Mouse (Mus musculus): ENCODE data around the gene Trf. TPM values are rescaled to one million over a fixed set of nuclear protein-coding genes. Genes with fewer than 3 reads are reported as not detected.
A peak's percentile ranks its signal among the peaks of the same experiment; 100 is the strongest.

Gene Trf
- polyA plus RNA-seq, 1 experiment = 14.8 TPM

DNA sequence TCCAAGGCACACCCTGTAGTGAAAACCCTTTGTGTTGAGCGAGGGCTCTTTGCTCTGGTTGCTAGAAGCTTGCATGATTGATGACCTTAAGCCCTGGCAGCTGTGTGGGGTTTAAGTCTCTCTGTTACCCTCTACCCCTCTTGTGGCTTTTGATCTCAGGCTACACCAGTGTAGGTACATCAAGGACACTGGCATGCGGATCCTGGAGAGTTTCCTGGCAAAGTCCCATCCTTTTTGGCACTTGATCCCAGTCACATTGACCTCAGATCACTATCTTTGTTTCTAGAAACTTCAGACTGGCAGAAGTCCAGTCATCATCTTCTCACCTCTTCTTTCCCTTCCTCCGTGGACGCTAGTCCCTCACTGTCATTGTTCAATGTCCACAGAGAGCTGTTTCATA is 18.4 kb upstream of the Trf start:
- H3K4me1 ChIP-seq (ENCODE audit: control insufficient read depth, insufficient read depth, low read length) = no peaks in the 10 kb centered on the region
- TF ChIP-seq CTCF (IDR thresholded peaks at IDR 0.05; ENCODE audit: control insufficient read depth, insufficient read depth, insufficient replicate concordance, low read depth, low read length) (no peak), POLR2A (IDR thresholded peaks at IDR 0.05; ENCODE audit: control insufficient read depth, low read depth, low read length) (no peak)
- no peak overlapping the region for H3K4me3 ChIP-seq (ENCODE audit: control insufficient read depth, low read depth, low read length)
- H3K27me3 ChIP-seq (ENCODE audit: control insufficient read depth, insufficient read depth, low read length) = no peaks in the 10 kb centered on the region
- no peak overlapping the region for H3K27ac ChIP-seq (ENCODE audit: control insufficient read depth, insufficient read depth, low read depth, low read length)
- no peaks in the 10 kb centered on the region for H3K36me3 ChIP-seq (ENCODE audit: control insufficient read depth, insufficient read depth, low read length)

DNA sequence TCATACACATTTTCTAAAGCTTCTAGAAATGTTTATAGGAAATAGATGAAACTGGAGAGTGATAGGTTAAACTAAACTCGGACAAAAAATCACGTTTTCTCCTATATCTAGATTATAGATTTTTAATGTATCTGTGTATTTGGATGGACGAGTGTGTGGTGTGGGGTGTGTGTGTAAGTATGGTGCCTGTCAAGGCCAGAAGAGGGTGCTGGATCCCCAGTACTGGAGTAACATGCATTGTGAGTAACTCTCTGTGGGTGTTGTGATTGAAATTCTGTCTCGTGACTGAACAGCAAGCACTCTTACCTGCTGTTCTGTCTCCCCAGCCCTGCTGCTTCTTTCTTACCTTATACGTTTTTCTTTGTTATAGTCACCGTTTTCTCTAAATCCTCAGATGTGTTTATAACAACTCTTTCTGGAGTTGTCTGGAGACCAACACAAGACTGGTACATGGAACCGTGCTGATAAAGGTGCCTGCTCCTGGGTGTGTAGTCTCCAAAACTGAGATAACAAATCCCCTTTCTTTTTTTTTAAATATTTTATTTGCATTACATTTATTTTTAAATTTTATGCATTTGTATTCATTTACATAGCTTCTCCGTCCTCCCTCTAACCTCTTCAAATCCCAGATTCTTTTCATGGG is 16.4 kb upstream of the Trf start:
- Histone ChIP-seq H3K4me1 (ENCODE audit: control insufficient read depth, insufficient read depth, low read length) (no peaks in the 10 kb centered on the region), H3K4me3 (ENCODE audit: control insufficient read depth, low read depth, low read length) (no peak overlapping the region), H3K27me3 (ENCODE audit: control insufficient read depth, insufficient read depth, low read length) (no peaks in the 10 kb centered on the region), H3K36me3 (ENCODE audit: control insufficient read depth, insufficient read depth, low read length) (no peaks in the 10 kb centered on the region), H3K27ac (ENCODE audit: control insufficient read depth, insufficient read depth, low read depth, low read length) (no peak overlapping the region)
- TF ChIP-seq POLR2A (IDR thresholded peaks at IDR 0.05; ENCODE audit: control insufficient read depth, low read depth, low read length) (no peak), CTCF (IDR thresholded peaks at IDR 0.05; ENCODE audit: control insufficient read depth, insufficient read depth, insufficient replicate concordance, low read depth, low read length) (no peak)

DNA sequence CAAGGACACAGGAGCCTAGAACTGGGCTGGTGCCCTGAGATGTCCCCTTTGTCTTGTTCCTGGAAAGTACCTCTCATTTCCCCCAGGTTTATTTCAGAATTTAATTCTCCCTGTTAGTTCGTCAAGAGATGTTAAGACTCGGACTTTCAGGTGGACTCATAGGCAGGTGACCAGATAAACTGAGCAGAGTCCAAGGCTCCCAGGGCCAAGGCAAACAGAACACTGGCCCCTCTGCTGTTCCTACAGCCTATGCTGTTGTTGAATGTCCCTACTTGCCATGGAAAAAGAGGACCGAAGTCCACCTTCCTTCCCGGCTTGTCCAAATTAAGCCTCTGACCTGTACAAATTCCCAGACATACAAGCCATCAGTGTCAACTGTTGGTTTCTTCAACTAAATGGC is 13.4 kb upstream of the Trf start:
- H3K4me3 ChIP-seq (ENCODE audit: control insufficient read depth, low read depth, low read length) = no peak overlapping the region
- no peak for TF ChIP-seq CTCF (IDR thresholded peaks at IDR 0.05; ENCODE audit: control insufficient read depth, insufficient read depth, insufficient replicate concordance, low read depth, low read length)
- TF ChIP-seq POLR2A (IDR thresholded peaks at IDR 0.05; ENCODE audit: control insufficient read depth, low read depth, low read length) = no peak
- no peaks in the 10 kb centered on the region for H3K27me3 ChIP-seq (ENCODE audit: control insufficient read depth, insufficient read depth, low read length)
- no peaks in the 10 kb centered on the region for H3K4me1 ChIP-seq (ENCODE audit: control insufficient read depth, insufficient read depth, low read length)
- H3K27ac ChIP-seq (ENCODE audit: control insufficient read depth, insufficient read depth, low read depth, low read length) = no peak overlapping the region
- no peaks in the 10 kb centered on the region for H3K36me3 ChIP-seq (ENCODE audit: control insufficient read depth, insufficient read depth, low read length)

DNA sequence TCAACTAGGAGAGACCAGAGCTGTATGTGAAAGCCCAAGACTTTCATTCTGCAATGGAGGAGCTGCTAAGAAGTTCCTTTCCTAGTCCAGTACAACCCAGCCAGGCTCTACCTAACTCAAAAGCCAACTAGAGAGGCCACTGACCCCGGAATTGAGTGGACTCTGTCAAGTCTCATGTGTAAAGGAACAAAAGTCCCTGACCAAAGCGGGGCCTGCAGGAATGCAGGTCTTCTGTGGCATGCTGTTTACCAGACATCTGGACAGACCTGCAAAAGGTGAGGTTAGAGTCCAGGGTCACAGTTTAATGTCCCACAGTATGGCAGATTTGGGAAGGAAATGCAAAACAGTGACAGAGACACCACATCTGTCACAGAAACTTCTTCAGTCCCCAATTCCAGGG is 11.0 kb upstream of the Trf start:
- no peak for TF ChIP-seq CTCF (IDR thresholded peaks at IDR 0.05; ENCODE audit: control insufficient read depth, insufficient read depth, insufficient replicate concordance, low read depth, low read length)
- TF ChIP-seq POLR2A (IDR thresholded peaks at IDR 0.05; ENCODE audit: control insufficient read depth, low read depth, low read length) = no peak
- H3K27me3 ChIP-seq (ENCODE audit: control insufficient read depth, insufficient read depth, low read length) = no peaks in the 10 kb centered on the region
- no peak overlapping the region for H3K4me3 ChIP-seq (ENCODE audit: control insufficient read depth, low read depth, low read length)
- no peak overlapping the region for H3K27ac ChIP-seq (ENCODE audit: control insufficient read depth, insufficient read depth, low read depth, low read length)
- no peaks in the 10 kb centered on the region for H3K36me3 ChIP-seq (ENCODE audit: control insufficient read depth, insufficient read depth, low read length)
- no peaks in the 10 kb centered on the region for H3K4me1 ChIP-seq (ENCODE audit: control insufficient read depth, insufficient read depth, low read length)

DNA sequence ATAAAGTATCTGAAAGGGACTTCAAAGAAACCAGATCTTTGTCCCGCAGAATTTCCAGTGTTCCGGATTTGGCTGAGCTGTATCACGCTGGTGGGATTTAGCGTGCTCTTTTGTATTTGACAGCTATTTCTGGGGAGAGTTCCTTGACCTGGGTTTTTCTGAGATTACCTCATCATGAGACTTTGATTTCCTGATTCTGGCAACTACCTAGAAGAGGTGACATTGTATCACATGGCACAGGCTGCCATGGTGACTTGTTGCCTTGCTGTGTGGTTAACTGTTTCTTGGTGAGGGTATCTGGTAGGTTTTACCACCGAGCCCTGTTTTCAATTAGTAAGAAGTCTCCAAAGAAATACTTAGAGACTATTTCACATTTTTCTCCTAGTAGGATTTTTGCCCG is 9.2 kb upstream of the Trf start:
- TF ChIP-seq CTCF (IDR thresholded peaks at IDR 0.05; ENCODE audit: control insufficient read depth, insufficient read depth, insufficient replicate concordance, low read depth, low read length) (no peak), POLR2A (IDR thresholded peaks at IDR 0.05; ENCODE audit: control insufficient read depth, low read depth, low read length) (no peak)
- Histone ChIP-seq H3K27ac (ENCODE audit: control insufficient read depth, insufficient read depth, low read depth, low read length) (no peak overlapping the region), H3K27me3 (ENCODE audit: control insufficient read depth, insufficient read depth, low read length) (no peaks in the 10 kb centered on the region), H3K36me3 (ENCODE audit: control insufficient read depth, insufficient read depth, low read length) (no peaks in the 10 kb centered on the region), H3K4me3 (ENCODE audit: control insufficient read depth, low read depth, low read length) (no peak overlapping the region), H3K4me1 (ENCODE audit: control insufficient read depth, insufficient read depth, low read length) (no peaks in the 10 kb centered on the region)

DNA sequence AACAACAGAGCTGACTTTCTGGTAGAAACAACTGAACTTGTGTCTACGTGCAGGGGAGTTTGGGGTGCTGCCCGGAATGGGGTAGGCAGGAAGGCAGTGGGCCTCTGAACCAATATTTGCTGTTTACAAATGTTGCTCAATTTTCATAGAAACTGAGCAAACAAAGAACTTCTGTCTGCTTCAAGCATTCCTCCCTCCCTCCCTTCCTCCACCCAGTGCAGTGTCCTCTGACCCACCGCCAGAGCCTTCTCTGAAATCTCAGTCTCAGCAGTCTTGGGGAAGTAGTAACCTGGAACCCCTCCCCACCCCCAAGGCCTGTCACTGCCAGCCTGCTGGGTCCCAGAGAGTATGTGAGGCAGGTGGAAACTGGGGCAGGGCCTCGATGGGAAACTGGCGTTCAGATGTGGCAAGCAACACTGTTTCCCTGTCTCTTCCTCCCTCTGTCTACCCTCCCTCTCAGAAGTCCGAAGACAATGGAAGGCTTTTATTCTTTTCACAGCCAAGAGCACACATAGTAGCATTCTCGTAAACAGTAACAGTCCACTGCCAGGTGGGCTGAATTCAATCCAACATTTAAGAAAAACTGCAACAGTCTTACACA is 4.4 kb upstream of the Trf start:
- no peaks in the 10 kb centered on the region for H3K36me3 ChIP-seq (ENCODE audit: control insufficient read depth, insufficient read depth, low read length)
- no peak overlapping the region for H3K4me3 ChIP-seq (ENCODE audit: control insufficient read depth, low read depth, low read length)
- peak overlapping the region; percentile 9; the same call in 1 of the 2 replicates for H3K27ac ChIP-seq (ENCODE audit: control insufficient read depth, insufficient read depth, low read depth, low read length)
- H3K27me3 ChIP-seq (ENCODE audit: control insufficient read depth, insufficient read depth, low read length) = no peaks in the 10 kb centered on the region
- peaks cover 3% of the 10 kb centered on the region for H3K4me1 ChIP-seq (ENCODE audit: control insufficient read depth, insufficient read depth, low read length)
- no peak for TF ChIP-seq POLR2A (IDR thresholded peaks at IDR 0.05; ENCODE audit: control insufficient read depth, low read depth, low read length)

DNA sequence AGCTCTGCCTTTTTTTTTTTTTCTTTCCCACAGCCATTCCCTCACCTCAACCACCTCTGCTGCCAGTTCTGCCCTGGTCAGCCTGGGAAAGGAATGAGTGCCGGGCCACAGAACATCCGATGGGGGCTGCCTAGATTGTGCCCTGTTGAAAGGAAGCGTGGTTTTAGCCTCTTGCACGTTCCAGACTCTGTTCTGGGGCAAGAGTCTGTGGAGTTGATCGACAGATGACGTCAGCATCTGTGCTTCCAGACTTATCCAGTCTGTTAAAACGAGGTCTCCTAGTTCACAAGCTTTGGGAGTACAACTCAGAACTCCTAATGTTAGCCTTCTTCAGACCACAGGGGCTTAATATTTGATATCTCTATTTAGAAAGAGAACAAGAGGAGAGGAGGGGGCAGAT is 3.8 kb upstream of the Trf start:
- Histone ChIP-seq H3K4me3 (ENCODE audit: control insufficient read depth, low read depth, low read length) (no peak overlapping the region), H3K36me3 (ENCODE audit: control insufficient read depth, insufficient read depth, low read length) (no peaks in the 10 kb centered on the region), H3K4me1 (ENCODE audit: control insufficient read depth, insufficient read depth, low read length) (peaks cover 3% of the 10 kb centered on the region), H3K27ac (ENCODE audit: control insufficient read depth, insufficient read depth, low read depth, low read length) (no peak overlapping the region), H3K27me3 (ENCODE audit: control insufficient read depth, insufficient read depth, low read length) (no peaks in the 10 kb centered on the region)
- TF ChIP-seq CTCF (IDR thresholded peaks at IDR 0.05; ENCODE audit: control insufficient read depth, insufficient read depth, insufficient replicate concordance, low read depth, low read length) (no peak), POLR2A (IDR thresholded peaks at IDR 0.05; ENCODE audit: control insufficient read depth, low read depth, low read length) (no peak)
